Mouse (Mus musculus): ENCODE data around the gene Zfp341.

DNA sequence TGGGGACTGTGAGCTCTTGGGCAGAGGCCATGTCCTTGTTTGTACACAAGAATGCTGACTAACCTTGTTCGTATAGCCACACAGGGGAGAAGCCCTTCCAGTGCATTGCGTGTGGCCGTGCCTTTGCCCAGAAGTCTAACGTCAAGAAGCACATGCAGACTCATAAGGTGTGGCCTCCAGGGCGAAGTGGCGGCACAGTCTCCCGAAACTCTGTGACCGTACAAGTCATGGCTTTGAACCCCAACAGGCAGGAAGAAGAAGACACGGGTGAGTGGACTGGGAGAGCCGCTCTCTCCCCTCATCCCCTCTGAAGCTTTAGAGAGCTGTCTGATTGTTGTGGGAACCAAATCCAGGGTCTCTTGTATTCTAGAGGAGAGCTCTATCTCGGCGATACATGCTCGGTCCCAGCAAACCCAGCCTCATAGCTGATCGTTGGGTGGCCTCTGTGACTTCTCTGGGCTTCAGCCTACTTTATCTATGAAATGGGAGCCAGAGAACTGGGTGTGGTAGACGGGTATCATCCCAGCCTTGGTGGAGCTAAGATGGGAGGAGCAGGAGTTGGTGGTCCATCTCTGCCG, 19.2 kb downstream of the Zfp341 start:
- TF ChIP-seq POLR2A (IDR thresholded peaks at IDR 0.05; ENCODE audit: insufficient read length, low read depth), result no peak
- TF ChIP-seq CEBPB (IDR thresholded peaks at IDR 0.05; ENCODE audit: insufficient read depth, poor library complexity, severe bottlenecking), result no peak
- no peak for TF ChIP-seq MYOD1 (IDR thresholded peaks at IDR 0.05; ENCODE audit: control insufficient read depth in 1 of 3, insufficient read length in 2 of 3, low read depth in 2 of 3)

Measured in myocyte (in vitro differentiated cells).